In genomic region chr1:92646601-92647000, GRCm38 (mm10) we compare ENCODE assay signal across 34 mouse cellular contexts. TPM values are rescaled to one million over a fixed set of nuclear protein-coding genes. Genes with fewer than 3 reads are reported as not detected.
A peak's percentile ranks its signal among the peaks of the same experiment; 100 is the strongest.
DNase-seq lines count a peak whose midpoint lies in the region; ATAC-seq lines count a peak whose summit lies in the region.
"Had no signal": no experiment of that assay in that cellular context is flagged by ENCODE, and none has a peak within 500 bp of the region (broad histone marks: within the 10 kb centered on the region; RNA-seq: fewer than 3 reads in every experiment).

No protein-coding gene starts in this region.

- no peak overlapping the region for H3K4me2 ChIP-seq in heart, embryonic 13.5 days
- H3K4me2 ChIP-seq in heart, embryonic 11.5 days: no peak overlapping the region
- no peak overlapping the region for H3K4me2 ChIP-seq in midbrain, embryonic 11.5 days
- H3K4me2 ChIP-seq in midbrain, embryonic 14.5 days (ENCODE audit: low read length): no peak overlapping the region
- H3K4me2 ChIP-seq: forebrain, embryonic 13.5 days; heart, embryonic 12.5 days; hindbrain, embryonic 14.5 days had no signal

- no peaks in the 10 kb centered on the region for H3K9me3 ChIP-seq in heart, embryonic 13.5 days
- no peaks in the 10 kb centered on the region for H3K9me3 ChIP-seq in heart, embryonic 11.5 days (replicated peaks; ENCODE audit: control insufficient read depth, low read length)
- no peaks in the 10 kb centered on the region for H3K9me3 ChIP-seq in midbrain, embryonic 11.5 days (ENCODE audit: control insufficient read depth, low read length)
- no peaks in the 10 kb centered on the region for H3K9me3 ChIP-seq in midbrain, embryonic 14.5 days (ENCODE audit: control insufficient read depth, low read length)
- H3K9me3 ChIP-seq: forebrain, embryonic 10.5 days; forebrain, embryonic 13.5 days; heart, embryonic 12.5 days had no signal

- H3K27ac ChIP-seq in heart, embryonic 13.5 days (replicated peaks): no peak overlapping the region
- H3K27ac ChIP-seq in heart, embryonic 11.5 days (ENCODE audit: low read depth, low read length): no peak overlapping the region
- no peak overlapping the region for H3K27ac ChIP-seq in midbrain, embryonic 11.5 days (ENCODE audit: low read depth, low read length)
- H3K27ac ChIP-seq in midbrain, embryonic 14.5 days (replicated peaks; ENCODE audit: low read depth, low read length): no peak overlapping the region
- H3K27ac ChIP-seq: forebrain, embryonic 10.5 days; forebrain, embryonic 13.5 days; hindbrain, embryonic 14.5 days; hindbrain, postnatal 0 days had no signal

- 0 out of 2 replicates have a peak overlapping the region, but pooled peaks have one; percentile 33 for H3K9ac ChIP-seq in heart, embryonic 13.5 days
- no peak overlapping the region for H3K9ac ChIP-seq in heart, embryonic 11.5 days (ENCODE audit: low read depth, low read length)
- no peak overlapping the region for H3K9ac ChIP-seq in midbrain, embryonic 11.5 days (ENCODE audit: low read length)
- H3K9ac ChIP-seq in midbrain, embryonic 14.5 days (replicated peaks; ENCODE audit: low read length): no peak overlapping the region
- H3K9ac ChIP-seq: forebrain, embryonic 13.5 days; heart, embryonic 12.5 days; hindbrain, embryonic 14.5 days had no signal

- peaks cover 56% of the 10 kb centered on the region for H3K27me3 ChIP-seq in heart, embryonic 13.5 days (replicated peaks)
- H3K27me3 ChIP-seq in heart, embryonic 11.5 days (ENCODE audit: control insufficient read depth, insufficient read depth, low read length): peaks cover 21% of the 10 kb centered on the region
- no peaks in the 10 kb centered on the region for H3K27me3 ChIP-seq in midbrain, embryonic 11.5 days (ENCODE audit: control insufficient read depth, insufficient read depth, low read length)
- H3K27me3 ChIP-seq in midbrain, embryonic 14.5 days (ENCODE audit: control insufficient read depth, insufficient read depth, low read length): no peaks in the 10 kb centered on the region
- H3K27me3 ChIP-seq: Patski had no signal

- peak; percentile 12 to 52 for DNase-seq in adrenal gland, adult (ENCODE audit: inconsistent age in 2 of 2, low spot score in 1 of 2)
- no peak for DNase-seq in adrenal gland, postnatal 4 days (ENCODE audit: low spot score in 2 of 2)
- peak; percentile 28 for DNase-seq in midbrain, embryonic 11.5 days (ENCODE audit: low spot score, missing footprints)
- no peak for DNase-seq in midbrain, embryonic 14.5 days
- peak; percentile 13 for DNase-seq in MN1 (ENCODE audit: low spot score)
- DNase-seq: adrenal gland, adult 2 months; adrenal gland, postnatal 14 days; cerebellum, adult 11-12 months; cerebellum, adult 8-10 months; cerebellum, postnatal 10 days; cerebellum, postnatal 36 days; gastrocnemius, postnatal 10 days; gastrocnemius, postnatal 36 days; heart, postnatal 14 days; heart, postnatal 4 days had no signal

- H3K36me3 ChIP-seq in heart, embryonic 13.5 days: no peaks in the 10 kb centered on the region
- no peaks in the 10 kb centered on the region for H3K36me3 ChIP-seq in heart, embryonic 11.5 days (ENCODE audit: control insufficient read depth, insufficient read depth, low read length)
- H3K36me3 ChIP-seq in midbrain, embryonic 11.5 days (ENCODE audit: control insufficient read depth, insufficient read depth, low read length): no peaks in the 10 kb centered on the region
- H3K36me3 ChIP-seq in midbrain, embryonic 14.5 days (ENCODE audit: control insufficient read depth, insufficient read depth, low read length): no peaks in the 10 kb centered on the region
- H3K36me3 ChIP-seq: forebrain, embryonic 10.5 days; heart, embryonic 12.5 days had no signal

- peaks cover 6% of the 10 kb centered on the region; the same call in 1 of the 2 replicates for H3K4me1 ChIP-seq in heart, embryonic 13.5 days
- 0 out of 2 replicates have a peak, but pooled peaks cover 3% of the 10 kb centered on the region for H3K4me1 ChIP-seq in heart, embryonic 11.5 days (ENCODE audit: control insufficient read depth, insufficient read depth, low read length)
- peaks cover 3% of the 10 kb centered on the region; the same call in 1 of the 2 replicates for H3K4me1 ChIP-seq in midbrain, embryonic 11.5 days (ENCODE audit: control insufficient read depth, insufficient read depth, low read length)
- peaks cover 5% of the 10 kb centered on the region; the same call in 1 of the 2 replicates for H3K4me1 ChIP-seq in midbrain, embryonic 14.5 days (ENCODE audit: control insufficient read depth, insufficient read depth, low read length)

- 73% methylated on average over 7 of the region's 7 CpGs for WGBS in heart, embryonic 13.5 days
- 72% methylated on average over 7 of the region's 7 CpGs for WGBS in heart, embryonic 11.5 days (ENCODE audit: insufficient replicate concordance)
- 80% methylated on average over 7 of the region's 7 CpGs for WGBS in midbrain, embryonic 11.5 days
- WGBS in midbrain, embryonic 14.5 days: 85% methylated on average over 7 of the region's 7 CpGs

- ATAC-seq in heart, embryonic 13.5 days (ENCODE audit: extremely low read depth, insufficient number of reproducible peaks, low FRiP score, low TSS enrichment): no peak
- no peak for ATAC-seq in heart, embryonic 11.5 days (replicated peaks; ENCODE audit: insufficient number of reproducible peaks, low FRiP score, low TSS enrichment)
- ATAC-seq in midbrain, embryonic 11.5 days (ENCODE audit: low FRiP score): no peak
- no peak for ATAC-seq in midbrain, embryonic 14.5 days (ENCODE audit: low FRiP score, low TSS enrichment)
- ATAC-seq: forebrain, embryonic 13.5 days; forebrain, embryonic 16.5 days; hindbrain, postnatal 0 days; inflammation-experienced regulatory T-cells, adult 6 months; Patski had no signal

- no peak overlapping the region for H3K4me3 ChIP-seq in heart, embryonic 13.5 days
- H3K4me3 ChIP-seq in heart, embryonic 11.5 days (ENCODE audit: low read depth, low read length): no peak overlapping the region
- no peak overlapping the region for H3K4me3 ChIP-seq in midbrain, embryonic 11.5 days (ENCODE audit: low read depth, low read length)
- no peak overlapping the region for H3K4me3 ChIP-seq in midbrain, embryonic 14.5 days (replicated peaks; ENCODE audit: low read depth, low read length)
- H3K4me3 ChIP-seq: forebrain, embryonic 10.5 days; forebrain, embryonic 13.5 days; heart, embryonic 12.5 days had no signal

RNA-seq across cellular contexts. Expression of gene Otos, which starts 2.0 kb away (rescaled TPM):
- total RNA-seq in adrenal gland, postnatal 4 days (2021): under 1 TPM; 0.34 to 0.59 TPM
- polyA plus RNA-seq in heart, embryonic 13.5 days (2015; fragmentation: Nextera tagmentation; extraction: Ambion mirVana): not detected in 2 replicates
- not detected in 2 replicates for polyA plus RNA-seq in heart, embryonic 11.5 days (2014; fragmentation: Nextera tagmentation; extraction: Ambion mirVana)
- 0.08 TPM in 1 of 2 replicates, not detected in the other for polyA plus RNA-seq in midbrain, embryonic 11.5 days (2014; fragmentation: Nextera tagmentation; extraction: Ambion mirVana)
- polyA plus RNA-seq in midbrain, embryonic 14.5 days (2014; fragmentation: Nextera tagmentation; extraction: Ambion mirVana): 0.21 and 0.46 TPM in 2 replicates
- total RNA-seq: adrenal gland, adult 2 months; adrenal gland, postnatal 14 days; ES-E14; gastrocnemius, adult 18-20 months; gastrocnemius, postnatal 36 days; heart, postnatal 14 days; heart, postnatal 4 days; hindbrain, postnatal 0 days had no signal
- polyA plus RNA-seq: embryonic facial prominence, embryonic 11.5 days; heart, embryonic 12.5 days; hindbrain, embryonic 14.5 days had no signal

RNA-seq across cellular contexts. Expression of gene Cops9, which starts 4.8 kb away (rescaled TPM):
- total RNA-seq in adrenal gland, postnatal 4 days (2021): 100 to 1,000 TPM; 292 to 315 TPM
- polyA plus RNA-seq in heart, embryonic 13.5 days (2015; fragmentation: Nextera tagmentation; extraction: Ambion mirVana): 403 and 485 TPM in 2 replicates
- 382 and 405 TPM in 2 replicates for polyA plus RNA-seq in heart, embryonic 11.5 days (2014; fragmentation: Nextera tagmentation; extraction: Ambion mirVana)
- polyA plus RNA-seq in midbrain, embryonic 11.5 days (2014; fragmentation: Nextera tagmentation; extraction: Ambion mirVana): 354 and 411 TPM in 2 replicates
- polyA plus RNA-seq in midbrain, embryonic 14.5 days (2014; fragmentation: Nextera tagmentation; extraction: Ambion mirVana): 536 and 755 TPM in 2 replicates

RNA-seq across cellular contexts. Expression of gene Olfr12, which starts 29.0 kb away (rescaled TPM):
- total RNA-seq in adrenal gland, postnatal 4 days (2021): not detected
- polyA plus RNA-seq in heart, embryonic 13.5 days (2015; fragmentation: Nextera tagmentation; extraction: Ambion mirVana): not detected in 2 replicates
- polyA plus RNA-seq in heart, embryonic 11.5 days (2014; fragmentation: Nextera tagmentation; extraction: Ambion mirVana): not detected in 2 replicates
- 0.05 and 0.12 TPM in 2 replicates for polyA plus RNA-seq in midbrain, embryonic 11.5 days (2014; fragmentation: Nextera tagmentation; extraction: Ambion mirVana)
- not detected in 2 replicates for polyA plus RNA-seq in midbrain, embryonic 14.5 days (2014; fragmentation: Nextera tagmentation; extraction: Ambion mirVana)
- total RNA-seq: adrenal gland, adult 2 months; adrenal gland, postnatal 14 days; gastrocnemius, adult 18-20 months; gastrocnemius, postnatal 10 days; gastrocnemius, postnatal 36 days; granulocyte monocyte progenitor cell, adult 5-6 weeks; heart, postnatal 14 days; heart, postnatal 4 days; hindbrain, postnatal 0 days had no signal
- polyA plus RNA-seq: adrenal gland, adult 2 months; brain, embryonic 14.5 days; cortical plate, adult 2 months; embryonic facial prominence, embryonic 11.5 days; forebrain, embryonic 10.5 days; forebrain, embryonic 13.5 days; forebrain, embryonic 16.5 days; heart, embryonic 12.5 days; heart, embryonic 16.5 days; hindbrain, embryonic 14.5 days; hindbrain, postnatal 0 days; inflammation-experienced regulatory T-cells, adult 6 months; Patski had no signal

RNA-seq across cellular contexts. Expression of gene Olfr1410, which starts 41.0 kb away (rescaled TPM):
- total RNA-seq in adrenal gland, postnatal 4 days (2021): not detected
- not detected in 2 replicates for polyA plus RNA-seq in heart, embryonic 13.5 days (2015; fragmentation: Nextera tagmentation; extraction: Ambion mirVana)
- polyA plus RNA-seq in heart, embryonic 11.5 days (2014; fragmentation: Nextera tagmentation; extraction: Ambion mirVana): not detected in 2 replicates
- not detected in 2 replicates for polyA plus RNA-seq in midbrain, embryonic 11.5 days (2014; fragmentation: Nextera tagmentation; extraction: Ambion mirVana)
- polyA plus RNA-seq in midbrain, embryonic 14.5 days (2014; fragmentation: Nextera tagmentation; extraction: Ambion mirVana): not detected in 2 replicates
- total RNA-seq: adrenal gland, adult 2 months; adrenal gland, postnatal 14 days; gastrocnemius, adult 18-20 months; gastrocnemius, postnatal 10 days; gastrocnemius, postnatal 36 days; granulocyte monocyte progenitor cell, adult 5-6 weeks; heart, postnatal 14 days; heart, postnatal 4 days; hindbrain, postnatal 0 days had no signal
- polyA plus RNA-seq: adrenal gland, adult 2 months; brain, embryonic 14.5 days; cortical plate, adult 2 months; embryonic facial prominence, embryonic 11.5 days; embryonic facial prominence, embryonic 14.5 days; forebrain, embryonic 10.5 days; forebrain, embryonic 13.5 days; forebrain, embryonic 16.5 days; heart, embryonic 12.5 days; heart, embryonic 16.5 days; hindbrain, embryonic 11.5 days; hindbrain, embryonic 14.5 days; hindbrain, postnatal 0 days; inflammation-experienced regulatory T-cells, adult 6 months; Patski had no signal

RNA-seq across cellular contexts. Expression of gene Olfr1411, which starts 52.4 kb away (rescaled TPM):
- not detected for total RNA-seq in adrenal gland, postnatal 4 days (2021)
- not detected in 2 replicates for polyA plus RNA-seq in heart, embryonic 13.5 days (2015; fragmentation: Nextera tagmentation; extraction: Ambion mirVana)
- polyA plus RNA-seq in heart, embryonic 11.5 days (2014; fragmentation: Nextera tagmentation; extraction: Ambion mirVana): not detected in 2 replicates
- polyA plus RNA-seq in midbrain, embryonic 11.5 days (2014; fragmentation: Nextera tagmentation; extraction: Ambion mirVana): not detected in 2 replicates
- polyA plus RNA-seq in midbrain, embryonic 14.5 days (2014; fragmentation: Nextera tagmentation; extraction: Ambion mirVana): not detected in 2 replicates
- total RNA-seq: adrenal gland, adult 2 months; adrenal gland, postnatal 14 days; ES-E14; gastrocnemius, adult 18-20 months; gastrocnemius, postnatal 10 days; gastrocnemius, postnatal 36 days; granulocyte monocyte progenitor cell, adult 5-6 weeks; heart, postnatal 14 days; heart, postnatal 4 days; hindbrain, postnatal 0 days had no signal
- polyA plus RNA-seq: adrenal gland, adult 2 months; brain, embryonic 14.5 days; cortical plate, adult 2 months; embryonic facial prominence, embryonic 11.5 days; embryonic facial prominence, embryonic 14.5 days; forebrain, embryonic 10.5 days; forebrain, embryonic 13.5 days; forebrain, embryonic 16.5 days; heart, embryonic 12.5 days; heart, embryonic 16.5 days; hindbrain, embryonic 11.5 days; hindbrain, embryonic 14.5 days; hindbrain, postnatal 0 days; inflammation-experienced regulatory T-cells, adult 6 months; Patski had no signal

Comparison
In these comparisons a context has a peak if more than half of its experiments do, and no peak if none do; other contexts are left out.
1. DNase-seq: peak in adrenal gland, adult (2 of 2), midbrain, embryonic 11.5 days (single experiment) and MN1 (single experiment); none in adrenal gland, postnatal 4 days (0 of 2) and midbrain, embryonic 14.5 days (single experiment).